Mouse (Mus musculus) cerebellum, postnatal 36 days (tissue): Measurements from ENCODE around the gene Vps13d.

Experiments used
- DNase-seq, 2 experiments: peaks; one replicate each; pipeline ENCODE4 v3.0.0; 2021 to 2022; ENCODE audit warnings: mixed read lengths in 2 of 2

Vps13d gene

DNA sequence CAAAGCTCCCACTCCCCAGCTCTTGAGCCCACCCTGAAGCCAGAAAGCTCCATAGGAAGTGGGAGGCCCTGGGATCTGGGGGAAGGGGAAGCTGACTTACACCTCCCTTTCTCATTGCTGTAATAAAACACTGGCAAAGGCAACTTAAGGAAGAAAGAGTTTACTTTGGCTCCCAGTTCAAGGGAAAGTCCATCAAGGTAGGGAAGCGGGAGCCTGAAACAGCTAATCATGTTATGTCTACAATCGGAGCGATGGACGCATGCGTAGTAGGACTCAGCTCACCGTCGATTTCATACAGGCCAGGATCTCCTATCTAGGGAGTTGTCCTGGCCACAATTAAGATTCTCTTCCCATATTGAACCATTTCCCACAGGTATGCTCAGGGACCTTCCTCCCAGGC, 263.6 kb downstream of the Vps13d start:
- DNase-seq = no peak

DNA sequence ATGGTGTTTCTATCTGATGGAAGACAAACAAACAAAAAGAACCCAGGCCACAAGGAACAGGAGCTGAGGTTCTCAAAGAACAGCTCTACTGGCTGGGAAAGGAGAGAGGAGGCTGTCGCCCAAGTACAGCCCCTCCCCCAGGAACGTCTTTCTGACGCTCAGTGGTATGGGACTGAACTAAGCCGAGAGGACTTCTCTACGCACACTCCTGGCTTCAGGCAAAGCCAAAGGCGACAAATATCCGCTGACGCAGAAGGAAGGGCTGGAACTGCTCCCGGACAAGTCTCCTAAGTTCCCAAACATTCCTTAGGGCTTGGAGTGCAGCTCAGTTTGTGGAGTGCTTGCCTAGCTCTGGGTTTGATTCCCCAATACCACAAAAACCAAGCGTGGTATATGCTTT, 264.4 kb downstream of the Vps13d start:
- peak; percentile 22 to 29 for DNase-seq

DNA sequence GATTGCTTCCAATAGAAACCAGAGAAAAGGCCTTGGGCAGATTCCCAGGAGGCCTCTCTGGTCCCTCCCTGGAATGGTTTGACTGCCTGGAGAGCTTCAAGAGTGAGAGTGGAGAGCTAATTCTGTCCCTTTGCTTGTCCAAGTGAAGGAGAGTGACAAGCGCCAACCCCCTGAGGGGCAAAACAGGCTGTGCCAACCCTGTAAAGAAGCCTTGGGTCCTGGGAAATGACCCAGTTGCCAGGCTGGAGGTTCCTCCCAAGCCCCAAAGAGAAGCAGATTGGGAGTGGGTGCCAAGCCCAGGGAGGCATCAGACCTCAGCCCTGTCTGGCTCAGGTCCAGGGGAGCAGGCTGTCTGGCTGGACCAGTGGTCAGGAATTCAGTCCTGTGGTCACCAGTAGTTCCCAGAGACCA, 265.0 kb downstream of the Vps13d start:
- DNase-seq = peak; percentile 69 to 74

DNA sequence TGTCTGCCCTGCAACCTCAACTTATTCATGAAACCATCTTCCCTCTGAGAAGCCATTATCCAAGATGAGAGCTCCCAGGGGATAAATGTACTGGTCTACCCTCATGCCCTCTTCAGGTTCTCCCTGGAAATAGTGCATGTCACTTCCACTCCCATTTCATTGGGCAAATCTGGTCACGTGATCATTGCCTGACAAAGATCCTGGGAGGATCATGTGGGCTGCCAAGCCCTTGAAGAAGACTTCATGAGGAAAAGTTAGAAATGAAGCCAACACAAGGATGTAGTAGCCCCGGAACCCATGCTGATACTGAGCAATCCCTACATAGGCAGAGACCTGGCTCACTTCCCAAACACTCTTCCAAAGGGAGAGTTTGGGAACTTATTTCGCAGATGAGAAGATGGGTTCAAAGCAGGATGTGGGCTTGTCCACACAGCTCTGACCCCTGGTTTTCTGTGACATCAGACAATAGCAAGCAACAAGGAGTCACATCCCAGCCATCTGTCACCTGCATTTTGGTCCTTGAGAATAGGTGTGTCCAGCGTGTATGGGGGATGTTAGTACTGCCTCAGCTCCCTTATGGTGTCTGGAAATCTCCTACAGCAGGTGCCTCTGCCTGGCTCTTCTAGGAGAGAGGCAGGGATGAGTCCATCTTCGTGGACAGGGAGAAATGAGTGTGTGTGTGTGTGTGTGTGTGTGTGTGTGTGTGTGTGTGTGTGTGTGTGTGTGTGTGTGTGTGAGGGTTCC, 265.9 kb downstream of the Vps13d start:
- DNase-seq = no peak
